Mouse (Mus musculus) kidney, embryonic 14.5 days (tissue): ENCODE data around the gene Tbc1d4. TPM values are rescaled to one million over a fixed set of nuclear protein-coding genes. Genes with fewer than 3 reads are reported as not detected.

Source experiments
- ATAC-seq: fragments of 200-750 bp; cut with Nextera tagmentation; 2 replicates; pipeline ENCODE4 v1.8.0; 2017; ENCODE audit warnings: moderate number of reproducible peaks, mild to moderate bottlenecking, moderate TSS enrichment, moderate library complexity; ENCODE audit not compliant: low FRiP score, low TSS enrichment
- H3K27ac ChIP-seq: fragments of 300-500 bp; sonication (generic); 2 replicates; pipeline ENCODE4 v1.5.1; 2014; ENCODE audit warnings: low read depth, mild to moderate bottlenecking, low read length, moderate library complexity, mixed read lengths
- H3K27me3 ChIP-seq: fragments of 300-500 bp; sonication (generic); 2 replicates; pipeline ENCODE4 v1.6.1; 2014; ENCODE audit warnings: mild to moderate bottlenecking, low read length; ENCODE audit not compliant: control insufficient read depth, insufficient read depth
- H3K36me3 ChIP-seq: fragments of 300-500 bp; sonication (generic); 2 replicates; pipeline ENCODE4 v1.6.1; 2014; ENCODE audit warnings: low read length, mixed read lengths; ENCODE audit not compliant: control insufficient read depth, insufficient read depth
- H3K4me1 ChIP-seq: fragments of 300-500 bp; sonication (generic); 2 replicates; pipeline ENCODE4 v1.6.1; 2014; ENCODE audit warnings: low read length, mixed read lengths; ENCODE audit not compliant: control insufficient read depth, insufficient read depth
- H3K4me2 ChIP-seq: fragments of 300-500 bp; sonication (generic); replicated peaks from 2 replicates; pipeline ENCODE4 v1.6.1; 2014; ENCODE audit warnings: low read depth, mild to moderate bottlenecking, low read length
- H3K4me3 ChIP-seq: fragments of 300-500 bp; sonication (generic); 2 replicates; pipeline ENCODE4 v1.5.1; 2014; ENCODE audit warnings: mild to moderate bottlenecking, low read length
- H3K9ac ChIP-seq: fragments of 300-500 bp; sonication (generic); 2 replicates; pipeline ENCODE4 v1.6.1; 2014; ENCODE audit warnings: low read depth, mild to moderate bottlenecking, low read length, moderate library complexity
- H3K9me3 ChIP-seq: fragments of 300-500 bp; sonication (generic); 2 replicates; pipeline ENCODE4 v1.6.1; 2016; ENCODE audit warnings: low read length; ENCODE audit not compliant: control insufficient read depth
- WGBS: fragments of 180-500 bp; shearing (Covaris S2); extraction: QIAGEN DNeasy Blood & Tissue Kit; methylation state at CpG from one replicate; pipeline ENCODE4 v1.1.7; 2014; 5-methylcytosine and 5-hydroxymethylcytosine counted together
- polyA plus RNA-seq: library from polyadenylated mRNA; unstranded; fragments of >200 nt; fragmentation: Nextera tagmentation; extraction: Ambion mirVana; gene quantifications from 2 replicates; pipeline ENCODE4 v1.2.1, GENCODE M21; 2014

Gene Tbc1d4
- polyA plus RNA-seq, 1 experiment from 2014 or later, result 16.8 TPM

DNA sequence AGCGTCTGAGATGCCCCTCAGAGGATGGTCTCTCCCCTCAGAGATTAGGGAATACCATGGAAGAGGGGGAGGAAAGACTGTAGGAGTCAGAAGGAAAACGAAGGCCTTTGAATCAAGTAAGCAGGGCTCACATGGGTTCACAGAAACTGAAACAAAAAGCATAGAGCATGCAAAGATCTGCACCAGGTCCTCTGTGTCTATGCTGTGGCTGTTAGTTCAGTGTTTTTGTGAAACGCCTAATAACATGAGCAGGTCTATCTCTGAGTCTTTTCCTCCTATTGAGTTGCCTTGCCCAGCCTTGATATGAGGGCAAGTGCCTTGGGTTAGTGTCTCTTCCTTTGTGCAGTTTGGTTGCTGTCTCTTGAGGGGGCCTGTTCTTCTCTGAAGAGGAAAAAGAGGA is 49.5 kb downstream of the Tbc1d4 start:
- no peaks in the 10 kb centered on the region for H3K27me3 ChIP-seq
- no peak overlapping the region for H3K9ac ChIP-seq
- no peak overlapping the region for H3K4me2 ChIP-seq
- H3K36me3 ChIP-seq, result no peaks in the 10 kb centered on the region
- 71% methylated on average over 3 of the region's 3 CpGs for WGBS
- no peaks in the 10 kb centered on the region for H3K4me1 ChIP-seq
- no peak for ATAC-seq
- H3K9me3 ChIP-seq, result no peaks in the 10 kb centered on the region
- H3K4me3 ChIP-seq, result no peak overlapping the region
- H3K27ac ChIP-seq, result no peak overlapping the region

- ATAC-seq, result no peak
- Histone ChIP-seq H3K4me2 (no peak overlapping the region), H3K36me3 (no peaks in the 10 kb centered on the region), H3K4me3 (no peak overlapping the region), H3K9ac (no peak overlapping the region), H3K9me3 (no peaks in the 10 kb centered on the region), H3K4me1 (no peaks in the 10 kb centered on the region), H3K27me3 (no peaks in the 10 kb centered on the region), H3K27ac (no peak overlapping the region)
- WGBS, result 86% methylated on average over 20 of the region's 20 CpGs
These were observed 60.0 kb downstream of the Tbc1d4 start for GRCm38 (mm10) chr14:101548885-101549573.

DNA sequence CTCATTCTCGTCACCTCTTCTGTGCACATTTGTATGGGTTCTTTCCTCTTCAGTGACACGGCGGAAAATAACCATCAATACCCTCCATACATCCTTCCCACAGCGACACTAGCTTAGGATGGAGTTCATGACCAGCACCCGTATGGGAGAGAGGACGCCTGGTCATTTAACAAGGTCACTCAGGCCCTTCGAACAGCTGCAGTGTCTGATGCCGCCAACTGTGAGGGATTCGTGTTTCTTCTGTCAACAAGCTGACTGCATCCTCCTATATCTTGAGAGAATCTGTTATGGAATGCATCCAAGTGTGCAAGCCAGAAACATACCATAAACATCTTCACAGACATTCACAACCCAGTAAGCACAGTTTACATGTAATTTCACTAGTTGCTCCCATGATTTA is 67.1 kb downstream of the Tbc1d4 start:
- Histone ChIP-seq H3K4me1 (peaks cover 8% of the 10 kb centered on the region; the same call in 1 of the 2 replicates), H3K9me3 (no peaks in the 10 kb centered on the region), H3K4me3 (no peak overlapping the region), H3K4me2 (no peak overlapping the region), H3K27ac (no peak overlapping the region), H3K27me3 (no peaks in the 10 kb centered on the region), H3K36me3 (no peaks in the 10 kb centered on the region), H3K9ac (no peak overlapping the region)
- WGBS, result 28% methylated on average over 9 of the region's 9 CpGs
- no peak for ATAC-seq

DNA sequence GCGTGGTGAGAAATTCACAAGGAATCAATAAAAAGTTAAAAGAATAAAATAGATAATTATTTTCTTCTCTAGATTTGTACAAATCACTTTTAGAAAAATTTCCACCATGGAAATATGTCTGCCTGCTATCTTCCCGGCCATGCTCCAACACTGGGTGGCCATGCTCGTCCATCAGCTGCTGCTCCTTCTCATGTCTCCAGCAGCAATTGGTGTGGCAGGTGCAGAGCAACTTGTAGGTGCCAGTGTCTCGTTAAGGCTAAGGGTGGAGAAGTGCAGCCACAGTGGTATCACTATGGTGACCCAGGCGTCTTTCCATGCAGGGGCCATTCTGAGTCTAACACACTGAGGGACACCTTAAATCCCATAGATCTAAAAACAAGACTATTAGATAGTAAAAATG is 67.8 kb downstream of the Tbc1d4 start:
- no peak for ATAC-seq
- no peaks in the 10 kb centered on the region for H3K36me3 ChIP-seq
- H3K4me3 ChIP-seq, result no peak overlapping the region
- no peak overlapping the region for H3K4me2 ChIP-seq
- no peak overlapping the region for H3K9ac ChIP-seq
- peaks cover 12% of the 10 kb centered on the region; the same call in 1 of the 2 replicates for H3K4me1 ChIP-seq
- H3K27ac ChIP-seq, result no peak overlapping the region
- H3K9me3 ChIP-seq, result no peaks in the 10 kb centered on the region
- WGBS, result 86% methylated on average over 5 of the region's 5 CpGs
- no peaks in the 10 kb centered on the region for H3K27me3 ChIP-seq

DNA sequence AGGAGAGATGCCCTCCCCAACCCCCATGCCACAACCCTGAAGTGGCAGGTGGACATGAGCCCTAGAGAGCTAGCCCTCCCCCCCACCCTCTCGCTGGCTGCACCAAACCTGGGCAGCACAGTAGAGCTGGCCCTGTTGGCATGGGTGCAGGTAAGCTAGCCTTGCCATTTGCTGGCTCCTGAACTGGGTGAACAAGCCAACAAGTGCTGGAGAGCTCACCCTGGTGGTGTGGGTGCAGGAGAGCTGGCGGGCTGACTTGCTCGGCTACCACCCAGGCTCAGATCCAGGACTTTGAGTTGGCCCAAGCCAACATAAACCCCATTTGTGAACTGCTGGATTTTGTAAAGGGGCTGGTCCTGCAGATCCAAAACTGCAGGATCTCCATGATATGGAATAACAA is 68.5 kb downstream of the Tbc1d4 start:
- Histone ChIP-seq H3K9ac (no peak overlapping the region), H3K9me3 (no peaks in the 10 kb centered on the region), H3K27me3 (no peaks in the 10 kb centered on the region), H3K4me1 (peaks cover 12% of the 10 kb centered on the region; the same call in 1 of the 2 replicates), H3K36me3 (no peaks in the 10 kb centered on the region), H3K4me3 (no peak overlapping the region), H3K27ac (no peak overlapping the region), H3K4me2 (no peak overlapping the region)
- no peak for ATAC-seq
- 92% methylated on average over 3 of the region's 3 CpGs for WGBS

DNA sequence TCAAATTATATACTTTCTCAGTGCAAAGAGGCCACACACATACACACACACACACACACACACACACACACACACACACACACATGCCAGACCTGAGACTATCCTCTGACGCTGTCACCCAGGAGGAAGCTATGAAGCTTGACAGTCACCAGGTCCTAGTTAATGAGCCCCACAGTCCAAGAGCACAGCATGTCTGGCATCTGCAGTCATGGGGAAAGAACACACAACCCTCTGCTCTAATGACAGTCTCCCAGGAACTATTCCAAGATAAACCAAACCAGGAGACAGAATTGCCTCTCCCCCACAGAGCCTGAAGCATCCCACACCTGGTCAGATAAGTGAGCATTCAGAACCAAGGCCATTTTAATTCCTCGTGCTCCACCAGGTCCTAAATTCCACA is 71.1 kb downstream of the Tbc1d4 start:
- Histone ChIP-seq H3K27me3 (no peaks in the 10 kb centered on the region), H3K9ac (no peak overlapping the region), H3K9me3 (no peaks in the 10 kb centered on the region), H3K4me2 (no peak overlapping the region), H3K4me1 (peaks cover 12% of the 10 kb centered on the region; the same call in 1 of the 2 replicates), H3K4me3 (no peak overlapping the region), H3K27ac (no peak overlapping the region), H3K36me3 (no peaks in the 10 kb centered on the region)
- WGBS, result 24% methylated on average over 2 of the region's 2 CpGs
- peak; percentile 94 for ATAC-seq

GRCm38 (mm10) chr14:101537413-101537812 is 71.6 kb downstream of the Tbc1d4 start:
- no peak overlapping the region for H3K4me2 ChIP-seq
- no peak overlapping the region for H3K27ac ChIP-seq
- ATAC-seq, result peak; percentile 22; the same call in 1 of the 2 replicates
- H3K27me3 ChIP-seq, result no peaks in the 10 kb centered on the region
- H3K36me3 ChIP-seq, result no peaks in the 10 kb centered on the region
- no peaks in the 10 kb centered on the region for H3K9me3 ChIP-seq
- no peak overlapping the region for H3K4me3 ChIP-seq
- whole genome bisulfite sequencing, result 34% methylated on average over 1 of the region's 1 CpGs
- peaks cover 12% of the 10 kb centered on the region; the same call in 1 of the 2 replicates for H3K4me1 ChIP-seq
- H3K9ac ChIP-seq, result no peak overlapping the region

DNA sequence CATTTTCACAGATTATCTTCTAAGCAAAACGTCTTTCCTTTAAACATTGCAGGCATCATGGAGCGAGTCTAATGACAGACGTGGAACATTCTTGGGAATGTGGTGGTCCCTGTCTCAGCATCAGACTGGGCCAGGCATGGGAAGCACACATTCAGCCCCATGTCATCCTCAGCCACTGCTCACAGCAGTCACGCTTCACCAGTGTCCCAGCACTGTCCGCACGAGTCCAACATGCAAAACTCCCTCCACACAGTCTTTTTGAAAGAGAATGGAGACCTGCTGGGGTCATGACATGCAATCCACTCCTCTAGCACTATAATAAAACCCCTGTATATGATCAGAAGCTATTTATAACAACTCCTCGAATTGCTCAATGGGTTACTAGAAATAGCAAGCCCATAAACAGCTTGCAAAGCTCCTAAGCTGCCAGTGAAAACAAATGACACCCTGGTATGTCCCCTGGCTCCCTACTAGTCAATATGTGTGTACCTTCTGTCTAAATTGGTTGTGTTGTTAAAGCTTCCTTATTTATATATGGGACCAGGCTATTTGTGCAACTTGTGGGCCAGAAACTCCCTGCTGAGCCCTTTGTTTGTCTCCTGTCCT is 76.8 kb downstream of the Tbc1d4 start:
- Histone ChIP-seq H3K4me2 (no peak overlapping the region), H3K27ac (no peak overlapping the region), H3K9me3 (no peaks in the 10 kb centered on the region), H3K4me3 (no peak overlapping the region), H3K4me1 (0 out of 2 replicates have a peak, but pooled peaks cover 12% of the 10 kb centered on the region), H3K36me3 (no peaks in the 10 kb centered on the region), H3K27me3 (no peaks in the 10 kb centered on the region), H3K9ac (no peak overlapping the region)
- ATAC-seq, result peak; percentile 74; the same call in 1 of the 2 replicates
- WGBS, result 38% methylated on average over 7 of the region's 7 CpGs

DNA sequence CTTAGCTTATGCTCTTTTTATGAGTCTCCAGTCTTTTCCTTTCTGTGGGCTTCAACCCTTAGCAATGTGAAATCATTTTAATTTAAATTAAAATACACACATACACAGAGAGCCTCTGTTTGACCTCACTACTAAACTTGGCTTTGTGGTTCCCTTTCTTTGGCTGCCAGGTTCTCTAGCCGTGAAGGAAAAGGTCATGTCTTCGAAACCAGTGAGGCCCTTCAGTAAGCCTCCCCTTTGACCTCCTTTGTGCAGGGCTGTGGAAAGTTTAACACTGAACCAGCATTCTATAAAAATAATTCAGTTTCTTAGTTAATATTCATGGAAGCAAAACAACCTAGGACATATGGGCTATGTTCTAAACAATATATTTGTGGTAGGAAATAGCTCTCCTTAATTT is 78.5 kb downstream of the Tbc1d4 start:
- no peak for ATAC-seq

More for the DNA sequence above, 78.5 kb downstream of the Tbc1d4 start:
- Histone ChIP-seq H3K27ac (no peak overlapping the region), H3K27me3 (no peaks in the 10 kb centered on the region), H3K4me2 (no peak overlapping the region), H3K4me1 (0 out of 2 replicates have a peak, but pooled peaks cover 5% of the 10 kb centered on the region), H3K36me3 (no peaks in the 10 kb centered on the region), H3K9ac (no peak overlapping the region), H3K9me3 (no peaks in the 10 kb centered on the region), H3K4me3 (no peak overlapping the region)
- 48% methylated on average over 2 of the region's 2 CpGs for WGBS
